Mouse (Mus musculus): ENCODE results near the gene Tmem53. TPM values are rescaled to one million over a fixed set of nuclear protein-coding genes. Genes with fewer than 3 reads are reported as not detected.

The Tmem53 gene
- total RNA-seq, 1 experiment from 2014 or later = 0.29 TPM

DNA sequence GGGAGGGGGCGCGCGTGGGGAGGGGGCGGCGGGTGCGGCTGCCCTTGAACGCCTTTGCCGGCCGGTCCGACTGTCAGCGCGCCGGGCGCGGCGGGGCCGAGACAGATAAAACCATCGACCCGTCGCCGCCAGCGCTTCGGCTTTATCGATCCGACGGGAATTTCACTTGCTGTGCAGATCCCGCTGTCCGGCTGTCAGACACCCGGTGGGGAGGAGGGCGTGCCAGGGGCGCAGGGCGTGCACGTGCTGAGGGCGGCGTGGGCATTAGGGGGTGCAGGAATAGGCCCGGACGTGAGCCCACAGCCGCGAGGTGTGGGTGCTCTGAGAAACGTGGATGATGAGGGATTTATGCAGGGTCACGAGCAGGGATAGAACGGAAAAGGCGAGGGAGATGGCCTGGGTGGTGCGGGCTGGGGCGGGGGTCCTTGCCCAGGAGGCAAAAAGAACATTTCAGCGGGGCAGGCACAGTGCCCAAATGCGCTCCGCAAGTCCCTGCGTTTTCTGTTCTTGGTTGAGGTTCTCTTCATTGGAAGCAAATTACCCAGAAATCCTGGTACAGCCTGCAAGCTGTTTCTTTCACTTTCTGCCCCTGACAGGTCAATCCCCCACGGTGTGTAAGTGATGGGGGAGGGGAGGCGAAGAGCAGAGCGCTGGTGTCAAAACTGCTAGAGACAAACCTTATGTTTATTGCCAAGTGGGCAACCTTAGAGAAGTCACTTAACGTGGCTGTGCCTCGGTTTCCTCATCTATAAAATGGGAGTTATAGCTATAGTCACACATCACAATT lies 52.7 kb downstream of the Tmem53 start:
- no peak for ATAC-seq (replicated peaks; ENCODE audit: insufficient number of reproducible peaks, low FRiP score, low TSS enrichment, poor library complexity, severe bottlenecking)

DNA sequence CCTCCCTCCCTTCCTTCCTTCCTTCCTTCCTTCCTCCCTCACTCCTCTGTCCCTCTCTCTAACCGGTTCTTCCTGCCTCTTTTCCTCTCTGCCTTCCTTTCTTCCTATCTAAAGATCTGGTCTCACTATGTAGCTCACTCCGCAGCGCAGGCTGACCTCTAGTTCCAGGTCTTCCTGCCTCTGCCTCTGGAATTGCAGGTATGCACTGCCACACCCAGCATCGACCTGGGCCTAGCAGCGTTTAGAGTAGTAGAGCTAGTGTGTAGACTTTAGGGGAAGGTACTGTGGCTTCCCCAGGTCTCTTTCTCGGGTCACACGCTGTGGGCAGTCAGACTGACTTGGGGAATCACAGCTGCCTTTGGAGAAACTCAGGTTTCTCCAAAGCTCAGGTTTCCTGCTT lies 53.7 kb downstream of the Tmem53 start:
- no peak for ATAC-seq (replicated peaks; ENCODE audit: insufficient number of reproducible peaks, low FRiP score, low TSS enrichment, poor library complexity, severe bottlenecking)

DNA sequence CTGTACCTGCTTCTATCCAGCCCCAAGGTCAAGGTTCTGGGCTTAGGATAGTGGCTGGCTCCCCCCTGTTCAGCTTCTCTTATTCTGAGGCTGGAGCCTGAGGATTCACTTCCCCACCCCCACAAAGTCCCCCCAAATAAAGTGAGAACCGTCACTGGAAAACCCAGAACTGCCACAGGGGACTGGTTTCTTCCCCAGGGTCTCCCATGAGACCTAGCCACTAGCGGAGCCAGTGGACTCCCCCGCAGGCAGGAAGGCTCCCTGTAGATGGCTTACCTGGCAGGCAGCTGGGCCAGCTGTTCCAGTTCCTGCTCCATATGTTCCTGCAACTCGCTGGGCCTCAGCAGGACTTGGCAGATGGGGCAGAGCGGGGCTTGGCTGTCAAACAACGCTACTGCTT lies 55.5 kb downstream of the Tmem53 start:
- no peak for ATAC-seq (replicated peaks; ENCODE audit: insufficient number of reproducible peaks, low FRiP score, low TSS enrichment, poor library complexity, severe bottlenecking)

DNA sequence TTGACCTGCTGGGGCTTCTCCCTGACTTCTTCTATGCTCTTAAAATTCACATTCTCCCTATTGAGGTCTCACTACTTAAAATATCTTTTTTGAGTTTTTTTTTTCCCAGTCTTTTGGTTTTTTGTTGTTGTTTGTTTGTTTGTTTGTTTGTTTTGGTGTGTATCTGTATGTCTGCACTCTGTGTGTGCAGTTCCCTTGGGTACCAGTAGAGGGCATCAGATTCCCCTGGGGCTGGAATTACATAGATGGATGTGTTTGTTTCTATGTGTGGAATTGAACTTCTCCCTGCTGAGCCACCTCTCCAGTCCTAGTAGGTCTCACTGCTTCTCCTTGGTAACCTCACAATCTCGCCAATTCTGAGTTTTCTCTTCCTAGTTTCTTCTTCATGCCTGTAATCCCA lies 57.7 kb downstream of the Tmem53 start:
- ATAC-seq (replicated peaks; ENCODE audit: insufficient number of reproducible peaks, low FRiP score, low TSS enrichment, poor library complexity, severe bottlenecking) = no peak

DNA sequence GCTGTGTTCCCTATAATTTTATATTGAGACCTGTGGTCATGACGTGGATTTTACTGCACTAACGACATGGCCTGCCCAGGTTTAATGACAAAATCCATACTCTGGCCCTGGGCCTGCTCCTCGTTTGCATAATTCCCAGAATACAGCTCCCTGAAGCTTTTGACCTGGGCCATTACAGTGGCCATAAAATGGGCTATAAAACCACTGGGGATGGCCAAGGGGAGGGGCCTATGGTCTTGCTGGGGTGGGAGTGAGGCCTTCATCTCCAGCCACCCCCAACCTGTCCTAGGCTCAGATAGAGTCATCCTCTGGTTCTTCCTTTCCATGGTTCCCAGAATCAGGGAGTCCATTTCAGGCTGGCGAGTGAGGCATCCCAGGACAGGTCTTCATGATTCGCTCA lies 60.1 kb downstream of the Tmem53 start:
- ATAC-seq (replicated peaks; ENCODE audit: insufficient number of reproducible peaks, low FRiP score, low TSS enrichment, poor library complexity, severe bottlenecking) = no peak

DNA sequence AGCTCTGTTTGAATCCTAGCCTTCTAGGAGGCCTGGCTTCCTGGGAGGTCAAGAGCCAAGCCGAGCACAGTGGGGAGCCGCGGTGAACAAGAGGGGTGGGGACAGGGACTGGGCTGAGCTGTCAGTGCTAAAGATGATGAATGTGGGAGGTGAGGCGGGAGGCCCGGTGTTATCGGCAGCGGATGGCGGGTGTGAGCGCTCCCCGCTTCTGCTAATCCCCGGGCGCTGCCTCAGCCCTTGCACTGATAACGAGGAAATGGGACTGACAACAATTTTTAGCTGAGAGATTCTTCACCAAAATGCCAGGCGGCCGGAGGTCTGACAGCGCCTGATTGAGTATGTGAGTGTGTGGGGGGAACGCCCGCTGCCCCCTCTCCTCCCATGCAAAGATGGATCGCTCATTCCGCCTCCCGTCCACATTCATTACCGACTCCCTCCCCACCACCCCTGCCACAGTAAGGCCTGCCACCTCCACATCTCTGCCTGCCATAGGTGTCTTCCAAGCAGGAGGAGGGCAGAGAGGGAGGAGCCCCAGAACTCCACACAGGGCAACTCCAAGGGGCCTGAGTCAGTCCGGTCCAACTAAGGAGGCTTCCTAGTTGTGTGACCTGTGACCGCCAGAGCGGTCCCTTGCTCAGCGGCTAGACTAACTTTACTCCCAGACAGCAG lies 60.8 kb downstream of the Tmem53 start:
- ATAC-seq (replicated peaks; ENCODE audit: insufficient number of reproducible peaks, low FRiP score, low TSS enrichment, poor library complexity, severe bottlenecking) = no peak

DNA sequence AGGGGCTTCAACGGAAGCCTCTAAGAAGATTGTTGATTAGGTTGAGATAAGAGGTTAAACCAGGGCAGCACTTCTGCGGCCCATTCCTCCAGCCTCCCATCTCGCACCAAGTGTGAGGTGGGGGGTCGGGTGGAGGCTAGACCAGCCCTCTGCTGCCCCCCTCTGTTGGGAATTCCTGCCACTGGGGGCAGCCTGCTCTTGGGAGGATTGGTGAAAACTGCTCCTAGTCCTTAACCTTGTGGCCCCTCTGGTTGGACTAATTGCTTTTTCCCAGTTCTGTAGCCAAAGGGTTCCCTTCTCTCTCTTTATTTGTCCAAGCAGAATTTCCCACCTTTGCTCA lies 61.3 kb downstream of the Tmem53 start:
- no peak for ATAC-seq (replicated peaks; ENCODE audit: insufficient number of reproducible peaks, low FRiP score, low TSS enrichment, poor library complexity, severe bottlenecking)

DNA sequence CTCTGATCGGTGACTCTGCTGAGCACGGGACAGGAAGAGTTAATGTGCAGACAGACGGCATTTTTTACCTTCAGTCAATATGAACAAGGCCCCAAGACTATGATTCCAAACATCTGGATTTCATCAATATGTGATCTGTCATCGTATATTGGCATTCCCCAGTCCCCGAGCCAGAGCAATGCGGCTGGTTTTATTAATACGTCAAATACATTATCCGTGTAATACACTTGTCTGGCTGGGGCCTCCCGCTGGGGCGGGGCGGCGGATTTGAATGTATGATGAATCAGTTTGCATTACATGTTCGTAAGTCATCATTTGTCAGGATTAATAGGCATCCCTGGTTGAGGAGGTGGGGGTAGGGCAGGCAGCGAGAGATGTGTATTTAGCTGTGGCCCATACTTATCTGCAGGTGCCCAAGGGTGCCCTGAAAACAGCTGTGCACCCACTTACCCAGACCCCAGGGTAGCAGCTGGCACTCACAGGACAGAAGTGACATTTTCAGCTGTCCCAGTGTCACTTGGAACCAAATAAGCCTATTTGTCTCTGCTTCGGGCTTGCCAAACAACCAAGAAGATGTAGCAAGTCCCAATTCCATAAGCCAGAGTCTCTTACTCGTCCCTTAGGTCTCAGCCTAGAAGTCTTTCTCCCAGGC lies 63.2 kb downstream of the Tmem53 start:
- no peak for ATAC-seq (replicated peaks; ENCODE audit: insufficient number of reproducible peaks, low FRiP score, low TSS enrichment, poor library complexity, severe bottlenecking)

DNA sequence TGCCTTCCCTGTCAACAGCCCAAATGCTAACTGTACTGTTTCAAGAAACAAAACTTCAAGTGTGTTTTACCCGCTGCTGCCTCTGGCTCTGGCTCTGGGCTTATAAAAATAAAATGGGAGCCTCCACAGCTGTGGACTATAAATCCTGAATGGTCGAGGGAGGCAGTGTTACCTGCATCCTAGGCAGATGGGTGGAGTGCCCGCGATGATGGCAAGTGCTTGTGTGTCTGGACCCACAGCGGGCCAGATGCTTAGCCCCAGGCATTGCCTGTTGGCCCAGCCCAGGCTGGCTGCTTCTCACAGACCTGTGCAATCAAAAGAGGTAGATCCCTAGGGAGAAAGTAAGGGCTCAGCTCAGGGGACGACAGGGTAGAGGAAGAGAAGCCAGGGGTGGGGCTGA lies 65.0 kb downstream of the Tmem53 start:
- ATAC-seq (replicated peaks; ENCODE audit: insufficient number of reproducible peaks, low FRiP score, low TSS enrichment, poor library complexity, severe bottlenecking) = no peak

DNA sequence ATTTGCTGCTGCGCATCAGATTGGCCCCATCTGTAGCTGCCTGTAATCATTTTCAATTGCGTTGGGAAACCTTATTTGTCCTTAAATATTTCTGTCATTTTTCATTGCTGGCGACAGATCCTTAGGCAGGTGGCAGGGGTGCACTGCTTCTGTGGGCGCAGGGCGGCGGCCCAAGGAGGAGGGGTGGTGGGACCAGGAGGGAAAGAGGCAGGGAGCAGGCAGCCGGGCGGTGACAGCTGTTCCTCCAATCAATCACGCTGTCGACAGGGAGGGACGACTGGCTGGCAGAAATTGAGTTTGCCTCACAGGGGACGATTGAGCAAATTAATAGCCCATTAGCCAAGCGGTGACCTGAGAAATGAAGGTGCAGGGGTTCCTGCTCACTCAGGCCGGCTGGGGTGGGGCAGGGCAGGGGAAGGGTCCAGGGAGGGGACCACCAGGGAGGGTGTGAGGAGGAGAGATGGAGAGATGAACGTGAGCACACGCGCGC lies 66.0 kb downstream of the Tmem53 start:
- no peak for ATAC-seq (replicated peaks; ENCODE audit: insufficient number of reproducible peaks, low FRiP score, low TSS enrichment, poor library complexity, severe bottlenecking)

Other genes with a start within 250 kb of the Tmem53 start
- 12.4 to 16.2 TPM (median 13.1 TPM) in 3 replicates for gene Eif2b3, start 232.5 kb upstream of the Tmem53 start, total RNA-seq (2017)
- not detected in 3 replicates for gene Ptch2, start 155.9 kb upstream of the Tmem53 start, total RNA-seq (2017)
- 15.5 to 17.5 TPM (median 16.9 TPM) in 3 replicates for gene Btbd19, start 126.2 kb upstream of the Tmem53 start, total RNA-seq (2017)
- gene Tctex1d4, start 125.2 kb upstream of the Tmem53 start, total RNA-seq (2017) = 3.4 TPM in 1 of 3 replicates, not detected in the others
- 25.5 to 56.5 TPM (median 52.2 TPM) in 3 replicates for gene Plk3, start 118.0 kb upstream of the Tmem53 start, total RNA-seq (2017)
- 970 to 1,241 TPM (median 1,065 TPM) in 3 replicates for gene Rps8, start 95.7 kb upstream of the Tmem53 start, total RNA-seq (2017)
- 0.68 to 1.9 TPM in 2 of 3 replicates, not detected in the other for gene Kif2c, start 69.3 kb upstream of the Tmem53 start, total RNA-seq (2017)
- gene Armh1, start 174 bp downstream of the Tmem53 start, total RNA-seq (2017) = not detected in 3 replicates
- gene Rnf220, start 245.1 kb downstream of the Tmem53 start, total RNA-seq (2017) = 106 to 139 TPM (median 116 TPM) in 3 replicates

Data from monocyte, adult 5-6 weeks (primary cell).